Mouse (Mus musculus) fat pad, adult 2 months (tissue): ENCODE measurements around the gene Tsc22d4.
"Not testable (repeated sequence)": the region's sequence is repeated elsewhere in the genome, so short reads cannot be mapped to it uniquely, and the experiment has no call there.

Experiments
- DNase-seq: peaks from one replicate; pipeline ENCODE4 v3.0.0-alpha.2; 2011; ENCODE audit warnings: low read depth, low spot score; ENCODE audit errors: extremely low read depth

Gene Tsc22d4

GRCm38 (mm10) chr5:137741023-137741931, 4.3 kb upstream of the Tsc22d4 start, which contains the start of gene Nyap1:
Gene Nyap1, minus strand, starts transcription at chr5:137741607.
- no peak for DNase-seq

- DNase-seq = no peak
These were observed 3.5 kb upstream of the Tsc22d4 start for GRCm38 (mm10) chr5:137742048-137742447.

DNA sequence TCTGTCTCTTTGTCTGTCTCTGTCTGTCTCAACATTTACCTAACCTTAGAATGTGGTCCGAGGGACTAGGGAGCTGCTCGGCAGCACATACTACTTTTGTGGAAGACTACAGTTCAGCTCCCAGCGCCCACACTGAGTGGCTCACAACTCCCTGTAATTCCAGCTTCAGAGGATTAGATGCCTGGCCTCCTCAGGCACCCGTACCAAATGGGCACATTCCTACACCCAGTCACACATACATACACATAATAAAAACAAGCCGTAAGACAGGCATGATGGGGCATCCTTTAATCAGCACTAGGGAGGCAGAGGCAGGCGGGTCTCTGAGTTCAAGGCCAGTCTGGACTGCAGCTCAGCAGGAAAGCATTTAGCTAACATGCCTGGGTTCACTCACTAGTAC, 2.7 kb upstream of the Tsc22d4 start:
- DNase-seq = no peak

DNA sequence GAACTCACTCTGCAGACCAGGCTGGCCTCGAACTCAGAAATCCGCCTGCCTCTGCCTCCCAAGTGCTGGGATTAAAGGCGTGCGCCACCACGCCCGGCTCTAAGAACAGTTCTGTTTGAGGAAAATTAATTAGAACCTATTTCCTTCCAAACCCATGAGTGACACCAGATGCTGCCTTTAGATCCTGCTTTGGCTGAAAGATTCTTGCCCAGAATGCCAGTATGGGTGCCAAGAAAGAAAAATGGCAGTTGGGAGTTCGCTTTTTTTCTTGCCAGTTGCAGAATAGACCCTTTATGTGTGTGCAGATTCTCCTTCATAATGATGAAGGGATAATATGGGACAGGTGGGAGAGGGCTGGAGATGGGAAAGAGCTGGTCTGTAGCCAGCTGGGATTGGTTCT, 1.3 kb upstream of the Tsc22d4 start:
- no peak for DNase-seq

GRCm38 (mm10) chr5:137746282-137746850, 836 bp downstream of the Tsc22d4 start:
- DNase-seq = no peak

DNA sequence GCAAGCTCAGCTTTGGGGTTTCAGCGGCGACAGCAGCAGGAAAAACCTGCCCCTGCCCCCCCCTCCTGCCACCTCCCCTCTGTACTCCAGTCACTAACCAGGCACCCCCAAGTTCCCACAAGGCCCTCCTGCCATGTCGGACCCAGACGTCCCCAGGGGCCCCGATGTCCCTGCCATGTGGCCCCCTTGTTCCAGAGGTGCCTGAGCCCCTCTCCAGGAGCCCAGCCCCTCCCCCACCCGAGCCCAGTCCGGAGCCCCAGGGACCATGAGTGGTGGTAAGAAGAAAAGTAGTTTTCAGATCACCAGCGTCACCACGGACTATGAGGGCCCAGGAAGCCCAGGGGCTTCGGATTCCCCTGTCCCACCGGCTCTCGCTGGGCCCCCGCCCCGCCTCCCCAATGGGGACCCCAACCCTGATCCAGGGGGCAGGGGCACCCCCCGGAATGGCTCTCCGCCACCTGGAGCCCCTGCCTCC, 1.4 kb downstream of the Tsc22d4 start:
- DNase-seq = no peak

DNA sequence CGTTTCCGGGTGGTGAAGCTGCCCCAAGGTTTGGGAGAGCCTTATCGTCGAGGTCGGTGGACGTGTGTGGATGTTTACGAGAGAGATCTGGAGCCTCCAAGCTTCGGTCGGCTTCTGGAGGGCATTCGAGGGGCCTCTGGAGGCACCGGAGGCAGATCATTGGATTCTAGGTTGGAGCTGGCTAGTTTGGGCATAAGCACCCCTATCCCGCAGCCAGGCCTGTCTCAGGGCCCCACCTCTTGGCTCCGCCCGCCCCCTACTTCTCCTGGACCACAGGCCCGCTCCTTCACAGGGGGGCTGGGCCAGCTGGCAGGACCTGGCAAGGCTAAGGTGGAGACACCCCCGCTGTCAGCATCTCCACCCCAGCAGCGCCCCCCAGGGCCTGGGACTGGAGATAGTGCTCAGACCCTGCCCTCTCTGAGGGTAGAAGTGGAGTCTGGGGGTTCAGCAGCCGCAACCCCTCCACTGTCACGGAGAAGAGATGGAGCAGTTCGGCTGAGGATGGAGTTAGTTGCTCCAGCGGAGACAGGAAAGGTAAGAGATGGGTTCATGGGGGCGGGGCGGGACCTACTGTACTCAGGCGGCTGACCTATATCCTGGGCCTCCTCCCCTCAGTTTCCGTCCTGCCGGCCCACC, 1.9 kb downstream of the Tsc22d4 start:
- no peak for DNase-seq

DNA sequence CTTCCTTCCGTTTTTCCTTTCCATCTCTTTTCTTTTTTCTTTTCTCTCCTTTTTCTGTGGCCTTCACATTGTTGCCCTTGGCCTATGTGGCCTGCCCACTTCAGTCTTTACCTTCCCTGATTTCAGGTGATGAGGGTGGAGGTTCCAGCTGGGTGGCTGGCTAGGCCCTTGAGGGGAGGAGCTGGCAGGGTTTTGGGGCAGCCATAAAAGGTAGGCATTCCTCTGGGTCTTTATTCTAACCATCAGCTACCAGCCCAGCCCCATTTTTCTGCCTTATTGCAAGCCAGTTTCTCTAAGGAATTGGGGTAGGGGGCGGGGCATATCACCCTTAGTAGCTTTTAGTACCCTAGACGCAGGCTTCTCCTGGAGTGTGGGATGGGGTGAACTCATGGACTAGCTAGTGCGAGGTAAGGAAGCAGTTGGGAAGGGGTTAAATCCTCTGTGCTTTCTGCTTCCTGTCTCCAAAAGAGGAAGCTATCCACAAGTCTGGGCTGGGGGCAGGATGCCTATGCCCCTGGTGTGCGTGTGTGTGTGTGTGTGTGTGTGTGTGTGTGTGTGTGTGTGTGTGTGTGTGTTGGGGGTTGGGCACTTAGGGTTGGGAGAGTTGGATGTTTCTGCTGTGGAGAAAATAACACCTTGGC, 2.7 kb downstream of the Tsc22d4 start:
- no peak for DNase-seq

- DNase-seq = no peak
These were observed 3.8 kb downstream of the Tsc22d4 start for GRCm38 (mm10) chr5:137749196-137749836.

DNA sequence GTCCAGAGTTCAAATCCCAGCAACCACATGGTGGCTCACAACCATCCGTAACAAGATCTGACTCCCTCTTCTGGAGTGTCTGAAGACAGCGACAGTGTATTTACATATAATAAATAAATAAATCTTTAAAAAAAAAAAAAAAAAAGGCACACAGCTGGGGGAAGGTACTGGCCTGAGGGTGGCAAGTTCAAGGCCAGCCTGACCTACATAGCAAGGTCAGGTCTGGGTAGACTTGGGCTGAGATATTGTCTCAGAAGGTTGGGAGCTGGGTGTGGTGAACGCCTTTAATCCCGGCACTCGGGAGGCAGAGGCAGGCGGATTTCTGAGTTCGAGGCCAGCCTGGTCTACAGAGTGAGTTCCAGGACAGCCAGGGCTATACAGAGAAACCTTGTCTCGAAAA, 4.7 kb downstream of the Tsc22d4 start:
- not testable (repeated sequence) for DNase-seq

GRCm38 (mm10) chr5:137751221-137751887, 5.8 kb downstream of the Tsc22d4 start:
- no peak for DNase-seq

- no peak for DNase-seq
These were observed 6.5 kb downstream of the Tsc22d4 start for GRCm38 (mm10) chr5:137751988-137752387.

DNA sequence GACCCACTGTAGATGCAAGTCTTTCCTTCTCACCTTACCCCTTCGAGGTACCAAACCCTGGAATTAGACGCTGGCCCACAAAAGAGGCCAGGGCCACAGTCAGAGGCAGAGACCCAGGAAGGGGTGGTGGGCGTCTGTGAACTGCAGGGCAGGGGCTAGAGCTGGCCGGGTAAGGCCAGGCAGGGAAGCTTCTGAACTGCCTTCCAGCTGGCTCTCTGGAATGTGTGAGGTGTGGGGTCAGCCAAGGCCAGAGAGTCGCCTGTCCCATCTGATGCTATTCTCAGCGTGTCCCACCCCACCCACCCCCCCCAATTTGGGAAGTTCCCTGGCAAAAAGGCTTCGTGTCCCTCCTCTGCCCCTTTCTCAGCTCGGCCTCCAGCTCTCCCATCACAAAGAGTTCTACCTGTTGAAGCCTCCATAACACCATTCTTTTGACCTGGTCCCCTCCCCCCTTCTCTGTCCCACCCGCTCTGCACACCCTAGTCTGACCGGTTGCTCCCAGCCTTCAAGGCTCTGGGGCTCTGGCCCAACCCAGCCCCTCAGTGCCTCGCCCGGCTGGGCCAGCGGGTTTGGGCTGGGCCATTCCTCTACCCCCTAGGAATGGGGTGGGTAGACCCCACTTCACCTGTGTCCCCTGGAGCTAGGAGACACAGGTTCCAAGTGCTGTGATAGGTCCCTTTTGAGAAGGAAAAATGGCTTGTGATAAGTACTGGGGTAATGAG, 7.7 kb downstream of the Tsc22d4 start:
- no peak for DNase-seq

GRCm38 (mm10) chr5:137755425-137755824, 9.9 kb downstream of the Tsc22d4 start:
- DNase-seq = no peak

DNA sequence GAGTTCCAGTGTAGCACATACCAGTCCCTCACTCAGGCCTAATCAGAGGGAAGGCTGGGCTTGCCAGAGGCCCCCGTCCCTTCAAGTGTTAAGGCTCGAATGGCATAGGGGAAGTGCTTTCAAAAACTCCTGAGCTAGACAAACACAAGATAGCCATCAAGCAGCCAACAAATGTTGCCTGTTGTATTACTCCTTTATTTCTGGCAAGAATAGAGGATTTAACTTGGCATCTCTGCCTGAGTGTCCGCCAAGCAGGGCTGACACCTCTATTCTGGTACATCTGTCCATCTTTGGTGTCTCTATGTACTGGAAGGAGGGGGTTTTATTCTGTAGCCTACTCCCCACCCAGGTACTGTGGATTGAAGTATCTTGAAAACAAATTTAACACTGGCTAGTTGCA, 10.6 kb downstream of the Tsc22d4 start:
- DNase-seq = no peak

DNA sequence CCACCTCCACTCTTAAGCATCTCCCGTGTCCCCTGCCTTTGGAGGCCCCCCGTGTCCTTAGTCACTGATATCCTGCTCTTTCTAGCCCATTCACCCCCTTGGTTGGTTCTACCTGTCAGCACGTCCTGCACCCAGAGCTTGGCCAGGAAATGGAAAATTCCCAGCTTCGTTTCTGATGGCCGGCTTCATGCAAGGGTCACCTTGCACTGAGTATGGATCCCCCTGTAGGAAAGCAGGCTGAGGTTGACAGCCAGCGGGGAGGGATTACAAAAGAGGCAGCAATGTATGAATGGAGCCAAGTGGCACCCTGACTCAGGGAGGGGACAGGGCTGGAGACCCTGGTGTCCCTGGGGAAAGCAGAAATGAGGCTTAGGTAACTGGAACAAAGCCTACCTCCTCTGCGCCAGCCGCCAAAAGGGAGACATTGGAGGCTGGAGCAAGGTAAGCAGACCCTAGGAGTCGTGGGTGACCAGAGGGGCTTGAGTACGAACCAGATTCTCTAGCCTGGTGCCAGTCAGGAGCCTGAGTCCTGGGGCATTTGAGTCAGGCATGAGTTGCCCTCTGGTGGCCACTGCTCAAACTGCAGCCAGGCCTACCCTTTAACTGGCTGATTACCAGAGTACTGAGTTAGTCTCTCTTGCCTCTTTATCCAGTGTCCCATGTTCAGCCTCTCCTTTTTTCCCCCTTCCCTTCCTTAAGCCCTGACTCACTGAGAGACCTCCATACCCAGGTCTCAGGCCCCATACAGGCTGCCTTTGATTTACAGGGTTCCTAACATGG, 11.5 kb downstream of the Tsc22d4 start:
- DNase-seq = no peak

- no peak for DNase-seq
These were observed 12.4 kb downstream of the Tsc22d4 start for GRCm38 (mm10) chr5:137757887-137758286.

- DNase-seq = no peak
These were observed 13.5 kb downstream of the Tsc22d4 start for GRCm38 (mm10) chr5:137758921-137759534.
